Mouse (Mus musculus) midbrain, embryonic 13.5 days (tissue): ENCODE data around the gene Fbxo3. TPM values are rescaled to one million over a fixed set of nuclear protein-coding genes. Genes with fewer than 3 reads are reported as not detected.
"Not testable (repeated sequence)": the region's sequence is repeated elsewhere in the genome, so short reads cannot be mapped to it uniquely, and the experiment has no call there.

Experiments used
- ATAC-seq: fragments of 200-750 bp; cut with Nextera tagmentation; 2 replicates; pipeline ENCODE4 v1.8.0; 2017; ENCODE audit warnings: mild to moderate bottlenecking, moderate TSS enrichment, moderate library complexity
- H3K27ac ChIP-seq: fragments of 300-500 bp; sonication (generic); 2 replicates; pipeline ENCODE4 v1.5.1; 2015; ENCODE audit warnings: inconsistent platforms, mild to moderate bottlenecking, moderate library complexity
- H3K27me3 ChIP-seq: fragments of 300-500 bp; sonication (generic); 2 replicates; pipeline ENCODE4 v1.6.1; 2015; ENCODE audit warnings: mild to moderate bottlenecking, inconsistent platforms
- H3K36me3 ChIP-seq: fragments of 300-500 bp; sonication (generic); 2 replicates; pipeline ENCODE4 v1.6.1; 2015; ENCODE audit warnings: mild to moderate bottlenecking, inconsistent platforms
- H3K4me1 ChIP-seq: fragments of 300-500 bp; sonication (generic); replicated peaks from 2 replicates; pipeline ENCODE4 v1.6.1; 2015; ENCODE audit warnings: inconsistent platforms
- H3K4me2 ChIP-seq: fragments of 300-500 bp; sonication (generic); replicated peaks from 2 replicates; pipeline ENCODE4 v1.6.1; 2015; ENCODE audit warnings: moderate library complexity, mild to moderate bottlenecking, inconsistent platforms
- H3K4me3 ChIP-seq: fragments of 300-500 bp; sonication (generic); replicated peaks from 2 replicates; pipeline ENCODE4 v1.5.1; 2015; ENCODE audit warnings: mild to moderate bottlenecking, inconsistent platforms
- H3K9ac ChIP-seq: fragments of 300-500 bp; sonication (generic); replicated peaks from 2 replicates; pipeline ENCODE4 v1.6.1; 2015; ENCODE audit warnings: mild to moderate bottlenecking, inconsistent platforms
- H3K9me3 ChIP-seq: fragments of 300-500 bp; sonication (generic); 2 replicates; pipeline ENCODE4 v1.6.1; 2016; ENCODE audit warnings: mild to moderate bottlenecking, inconsistent platforms
- WGBS: fragments of 180-500 bp; shearing (Covaris S2); methylation state at CpG from one replicate; pipeline ENCODE4 v1.1.7; 2015; 5-methylcytosine and 5-hydroxymethylcytosine counted together
- polyA plus RNA-seq: library from polyadenylated mRNA; unstranded; fragments of >200 nt; fragmentation: Nextera tagmentation; extraction: Ambion mirVana; gene quantifications from 2 replicates; pipeline ENCODE4 v1.2.1, GENCODE M21; 2015

Fbxo3 gene
- polyA plus RNA-seq, 1 experiment from 2014 or later: 64.3 TPM

DNA sequence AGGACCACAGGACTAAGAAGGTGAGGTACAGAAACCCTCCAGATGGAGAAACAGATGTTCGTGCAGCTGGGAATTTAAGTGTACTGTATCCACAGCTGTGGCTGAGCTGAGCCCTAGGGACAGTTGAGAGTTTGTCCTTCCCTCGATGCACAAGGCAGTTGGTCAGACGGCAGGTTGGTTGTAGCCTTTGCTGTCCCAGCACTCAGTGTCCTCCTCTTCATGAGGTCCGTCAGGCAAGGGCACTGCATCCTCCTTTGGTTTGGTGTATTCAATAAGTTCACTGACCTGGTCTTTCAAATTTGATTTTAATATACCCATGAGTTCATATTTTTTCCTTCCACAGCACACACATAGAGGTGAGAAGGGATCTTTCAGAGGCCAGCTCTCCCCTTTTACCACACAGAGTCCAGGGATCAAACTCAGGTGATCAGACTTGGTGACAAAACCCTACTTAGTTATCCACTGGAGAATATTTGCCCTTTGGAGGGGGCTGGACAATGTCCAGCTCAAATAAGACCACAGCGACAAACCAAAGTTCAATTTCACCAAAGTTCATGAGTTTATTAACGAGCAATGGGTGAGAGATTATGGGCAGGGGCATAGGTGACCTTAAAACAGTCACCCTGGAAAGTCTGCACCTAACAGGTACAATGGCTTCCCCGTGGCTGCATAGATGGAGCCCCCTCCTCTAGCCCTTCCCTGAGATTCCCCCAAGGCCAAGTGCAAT is 19.6 kb upstream of the Fbxo3 start:
- Histone ChIP-seq H3K4me2 (no peak overlapping the region), H3K36me3 (no peaks in the 10 kb centered on the region), H3K9me3 (no peaks in the 10 kb centered on the region), H3K9ac (no peak overlapping the region), H3K4me3 (no peak overlapping the region), H3K4me1 (no peaks in the 10 kb centered on the region), H3K27me3 (no peaks in the 10 kb centered on the region; the same call in 1 of the 2 replicates), H3K27ac (no peak overlapping the region)
- 84% methylated on average over 7 of the region's 7 CpGs for WGBS
- no peak for ATAC-seq

DNA sequence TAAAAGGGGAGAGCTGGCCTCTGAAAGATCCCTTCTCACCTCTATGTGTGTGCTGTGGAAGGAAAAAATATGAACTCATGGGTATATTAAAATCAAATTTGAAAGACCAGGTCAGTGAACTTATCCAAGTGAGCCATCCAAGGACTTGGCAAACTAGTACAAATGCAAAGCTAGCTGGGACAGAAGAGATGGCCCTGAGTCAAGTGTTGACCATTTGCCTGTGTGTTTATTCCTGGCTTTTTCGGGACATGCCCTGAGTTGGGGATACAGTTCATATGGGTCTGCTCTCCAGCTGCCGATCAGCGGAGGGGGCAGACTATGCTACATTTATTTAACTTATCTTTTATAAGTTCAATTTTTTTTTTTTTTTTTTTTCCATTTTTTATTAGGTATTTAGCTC is 18.7 kb upstream of the Fbxo3 start:
- H3K27ac ChIP-seq, H3K4me1 ChIP-seq, H3K4me3 ChIP-seq, H3K4me2 ChIP-seq, H3K36me3 ChIP-seq, H3K9ac ChIP-seq, ATAC-seq, H3K9me3 ChIP-seq, H3K27me3 ChIP-seq: not testable (repeated sequence)
- WGBS: 89% methylated on average over 3 of the region's 3 CpGs

DNA sequence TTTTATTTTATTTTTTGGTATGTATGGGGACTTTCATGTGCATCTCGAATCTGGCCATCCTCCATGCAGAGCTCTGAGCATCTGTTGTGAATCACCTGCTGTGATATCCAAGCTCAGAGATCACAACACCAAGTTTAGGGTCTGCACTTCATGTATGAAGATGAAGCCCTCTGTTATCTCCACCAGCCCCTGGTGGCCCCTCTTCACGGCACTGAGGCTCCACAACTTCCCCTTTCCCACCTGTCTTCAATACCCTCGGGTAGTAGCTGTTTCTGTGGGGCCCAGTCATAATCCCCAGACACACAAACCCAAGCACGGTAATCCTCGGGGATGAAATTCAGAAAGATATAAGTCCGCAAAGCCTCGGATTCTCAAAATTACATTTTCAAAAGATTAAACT is 4.4 kb upstream of the Fbxo3 start:
- H3K4me2 ChIP-seq: no peak overlapping the region
- H3K4me1 ChIP-seq: 0 out of 2 replicates have a peak, but pooled peaks cover 3% of the 10 kb centered on the region
- H3K9me3 ChIP-seq: no peaks in the 10 kb centered on the region
- 83% methylated on average over 7 of the region's 7 CpGs for WGBS
- no peak overlapping the region for H3K4me3 ChIP-seq
- no peak for ATAC-seq
- no peaks in the 10 kb centered on the region for H3K36me3 ChIP-seq
- no peaks in the 10 kb centered on the region for H3K27me3 ChIP-seq
- no peak overlapping the region for H3K27ac ChIP-seq
- no peak overlapping the region for H3K9ac ChIP-seq

DNA sequence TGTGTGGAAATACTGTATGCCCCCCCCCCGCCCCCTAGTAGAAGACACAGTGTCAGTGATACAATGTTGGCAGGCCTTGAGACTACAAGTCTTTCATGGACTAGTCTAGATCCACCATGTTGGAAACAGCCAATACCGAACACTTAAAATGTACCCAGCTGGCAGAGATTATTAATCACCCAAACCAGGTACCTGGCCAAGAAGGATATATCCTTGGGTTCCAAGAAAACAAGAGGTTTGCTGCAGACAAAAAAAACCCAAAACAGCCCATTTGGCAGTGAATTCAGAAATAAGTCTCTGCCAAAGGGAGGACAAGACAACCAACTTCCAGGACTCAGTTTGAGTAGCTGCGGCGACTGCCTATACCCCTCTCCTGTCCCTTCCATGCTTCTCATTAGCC is 2.9 kb upstream of the Fbxo3 start:
- Histone ChIP-seq H3K4me2 (no peak overlapping the region), H3K4me3 (no peak overlapping the region), H3K36me3 (no peaks in the 10 kb centered on the region), H3K9me3 (no peaks in the 10 kb centered on the region), H3K27ac (no peak overlapping the region), H3K27me3 (no peaks in the 10 kb centered on the region), H3K9ac (no peak overlapping the region), H3K4me1 (peaks cover 17% of the 10 kb centered on the region)
- WGBS: 90% methylated on average over 4 of the region's 4 CpGs
- ATAC-seq: no peak

DNA sequence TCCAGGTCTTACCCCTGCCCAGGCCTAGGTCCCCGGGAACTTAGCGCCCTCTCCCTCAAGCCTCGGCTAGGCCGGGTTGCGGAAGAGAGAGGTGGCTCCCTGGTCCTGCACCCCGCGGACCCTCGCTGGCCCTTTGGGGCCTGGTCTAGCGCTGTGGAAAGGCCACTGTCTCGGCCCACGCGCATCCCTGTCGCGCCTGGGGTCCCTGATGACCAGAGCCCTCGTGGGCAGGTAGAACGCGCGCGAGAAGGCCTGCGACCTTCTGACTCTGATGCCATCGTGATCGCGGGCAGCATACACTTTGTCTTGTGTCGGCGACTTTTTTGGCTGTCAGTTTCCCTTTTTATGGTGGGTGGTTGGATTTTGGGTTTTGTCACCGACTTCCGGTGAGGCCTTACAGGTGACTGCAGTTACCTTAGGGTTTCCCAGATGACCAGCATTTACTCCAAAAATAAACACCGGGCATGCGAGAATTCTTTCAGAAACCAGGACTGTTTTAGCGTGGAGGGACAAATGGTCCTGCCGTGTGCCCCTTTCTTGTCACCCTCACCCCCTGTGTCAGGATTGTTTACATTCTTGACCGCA is 710 bp downstream of the Fbxo3 start, which contains the start of gene 4931422A03Rik:
Gene 4931422A03Rik (minus strand): TSS at position 223 of the 585 bp plus-strand sequence.
- Histone ChIP-seq H3K9me3 (no peaks in the 10 kb centered on the region), H3K27ac (peak within 1 kb of the TSS; percentile 56), H3K36me3 (peaks cover 7% of the 10 kb centered on the region; the same call in 1 of the 2 replicates), H3K27me3 (no peaks in the 10 kb centered on the region), H3K4me3 (peak within 1 kb of the TSS; percentile 84), H3K9ac (peak within 1 kb of the TSS; percentile 87), H3K4me2 (peak within 1 kb of the TSS; percentile 74), H3K4me1 (peaks cover 26% of the 10 kb centered on the region)
- peak; percentile 9; the same call in 1 of the 2 replicates for ATAC-seq
- 1% methylated on average over 32 of the region's 32 CpGs for WGBS

DNA sequence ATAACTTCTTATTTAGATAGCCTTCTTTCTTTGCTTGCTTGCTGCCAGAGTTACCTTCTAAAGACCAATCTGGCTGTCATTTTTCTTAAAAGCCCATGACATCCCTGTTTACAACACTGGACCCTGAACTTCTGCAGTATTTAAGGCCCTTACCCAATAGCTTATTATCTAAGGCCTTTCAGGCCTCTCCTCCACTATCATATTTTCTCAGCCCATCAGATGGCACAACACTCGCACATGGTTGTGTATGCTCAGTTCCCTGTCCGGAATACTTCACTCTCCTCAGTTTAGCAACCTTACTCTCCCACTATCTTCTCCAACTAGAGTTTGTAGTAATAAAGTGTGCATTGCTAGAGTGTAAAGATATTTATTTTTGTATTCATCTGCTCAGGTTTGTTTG is 1.6 kb downstream of the Fbxo3 start:
- WGBS: 83% methylated on average over 2 of the region's 2 CpGs
- Histone ChIP-seq H3K9me3 (no peaks in the 10 kb centered on the region), H3K4me1 (peaks cover 26% of the 10 kb centered on the region), H3K36me3 (peaks cover 11% of the 10 kb centered on the region), H3K27ac (no peak overlapping the region), H3K4me3 (peak overlapping the region; percentile 84), H3K27me3 (no peaks in the 10 kb centered on the region), H3K4me2 (peak overlapping the region; percentile 74), H3K9ac (peak overlapping the region; percentile 87; the same call in 1 of the 2 replicates)
- ATAC-seq: no peak

DNA sequence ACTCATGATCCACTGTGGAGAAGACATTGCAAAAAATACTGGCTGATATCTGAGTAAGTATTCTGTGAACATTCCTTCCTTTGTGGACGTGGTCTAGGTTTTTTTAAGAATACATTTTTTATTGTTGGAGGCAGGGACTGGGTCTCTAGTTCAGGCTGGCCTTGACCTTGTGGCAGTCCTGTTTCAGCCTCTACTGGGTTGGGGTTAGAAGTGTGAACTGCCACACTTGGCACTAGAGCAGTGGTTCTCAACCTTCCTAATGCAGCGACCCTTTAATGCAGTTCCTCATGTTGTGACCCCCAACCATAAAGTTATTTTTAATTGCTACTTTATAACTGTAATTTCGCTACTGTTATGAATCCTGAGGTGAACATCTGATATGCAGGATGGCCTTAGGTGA is 2.9 kb downstream of the Fbxo3 start:
- 87% methylated on average over 3 of the region's 3 CpGs for WGBS
- ATAC-seq: no peak

DNA sequence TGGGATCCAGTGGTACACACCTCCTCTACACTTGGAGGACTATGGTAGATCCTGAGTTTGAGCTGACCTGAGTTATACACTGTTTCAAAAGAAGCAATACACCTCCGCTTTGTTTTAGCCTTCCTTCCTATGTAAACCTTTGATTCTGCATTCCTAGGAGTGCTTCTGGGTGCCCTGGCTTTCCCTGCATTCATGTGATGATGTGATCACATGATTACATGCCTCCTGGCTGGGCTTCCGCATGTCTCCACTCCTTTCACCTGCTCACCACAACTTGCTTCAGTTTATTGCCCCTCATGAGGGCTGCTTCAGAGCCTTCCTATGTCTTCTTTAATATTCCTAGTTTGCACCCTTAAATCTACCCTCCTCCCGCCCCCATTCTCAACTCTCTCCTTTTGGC is 4.5 kb downstream of the Fbxo3 start:
- Histone ChIP-seq H3K4me1 (peaks cover 26% of the 10 kb centered on the region), H3K4me3 (no peak overlapping the region), H3K27me3 (no peaks in the 10 kb centered on the region), H3K36me3 (peaks cover 32% of the 10 kb centered on the region), H3K27ac (no peak overlapping the region), H3K9ac (no peak overlapping the region), H3K4me2 (no peak overlapping the region), H3K9me3 (no peaks in the 10 kb centered on the region)
- no peak for ATAC-seq
- 88% methylated on average over 3 of the region's 3 CpGs for WGBS

More for the DNA sequence above, 2.9 kb downstream of the Fbxo3 start:
- Histone ChIP-seq H3K4me3 (no peak overlapping the region), H3K9ac (no peak overlapping the region), H3K36me3 (peaks cover 18% of the 10 kb centered on the region), H3K27me3 (no peaks in the 10 kb centered on the region), H3K27ac (no peak overlapping the region), H3K9me3 (no peaks in the 10 kb centered on the region), H3K4me1 (peaks cover 26% of the 10 kb centered on the region), H3K4me2 (no peak overlapping the region)

DNA sequence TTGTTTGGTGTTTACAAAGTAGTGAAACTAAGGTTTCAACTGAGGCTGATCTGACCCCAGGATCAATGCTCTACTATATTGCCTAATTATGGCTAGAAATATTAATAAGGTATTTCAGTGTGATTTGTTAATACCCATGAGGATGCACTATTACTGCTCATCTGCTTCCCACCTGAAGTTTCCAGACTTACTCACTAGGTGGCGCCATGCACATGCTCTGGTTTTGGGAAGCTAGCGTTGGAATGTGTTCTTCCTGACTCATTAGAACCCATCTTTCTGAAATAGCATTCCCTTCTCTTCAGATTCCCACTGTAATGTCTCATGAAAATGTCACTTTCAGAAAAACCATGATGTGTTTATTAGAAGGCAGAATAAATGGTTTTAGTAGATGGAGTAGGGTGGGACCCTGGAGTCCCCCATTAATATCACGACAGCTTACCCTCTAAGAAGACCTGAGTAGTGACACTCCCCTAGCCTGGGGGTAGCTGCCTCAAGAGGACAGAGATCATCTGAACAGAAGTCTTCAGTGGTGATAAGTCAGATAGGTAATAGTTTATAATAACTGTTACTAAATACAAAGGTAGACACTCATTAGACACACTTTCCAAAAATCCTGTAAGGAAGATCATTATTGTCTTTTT is 7.4 kb downstream of the Fbxo3 start:
- Histone ChIP-seq H3K9me3 (no peaks in the 10 kb centered on the region), H3K4me3 (no peak overlapping the region), H3K36me3 (peaks cover 40% of the 10 kb centered on the region), H3K27ac (no peak overlapping the region), H3K27me3 (no peaks in the 10 kb centered on the region), H3K9ac (no peak overlapping the region), H3K4me2 (no peak overlapping the region), H3K4me1 (peaks cover 6% of the 10 kb centered on the region)
- ATAC-seq: peak; percentile 53; the same call in 1 of the 2 replicates
- 33% methylated on average over 3 of the region's 3 CpGs for WGBS

DNA sequence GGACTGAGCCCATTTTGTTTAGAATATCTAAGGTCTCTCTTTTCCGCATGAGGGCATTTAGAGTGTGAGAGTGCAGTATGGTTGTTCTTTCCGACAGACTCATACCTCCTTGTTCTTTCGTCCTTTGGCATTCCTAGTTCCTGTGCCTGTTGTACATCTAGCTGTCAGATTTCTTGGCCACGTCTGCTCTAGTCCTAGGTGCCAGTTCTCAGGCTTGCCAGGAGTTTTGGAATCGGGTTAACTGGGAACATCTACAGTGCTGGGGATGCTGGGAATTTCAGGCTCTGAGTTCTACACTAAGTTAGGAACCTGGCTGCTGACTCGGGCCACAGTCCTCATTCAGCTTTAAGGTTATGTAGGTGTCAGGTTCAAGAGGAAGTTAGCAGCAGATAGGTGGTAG is 8.1 kb downstream of the Fbxo3 start:
- no peak for ATAC-seq
- WGBS: 91% methylated on average over 6 of the region's 6 CpGs
- H3K4me3 ChIP-seq: no peak overlapping the region
- no peaks in the 10 kb centered on the region for H3K27me3 ChIP-seq
- no peak overlapping the region for H3K4me2 ChIP-seq
- no peak overlapping the region for H3K27ac ChIP-seq
- no peak overlapping the region for H3K9ac ChIP-seq
- peaks cover 42% of the 10 kb centered on the region for H3K36me3 ChIP-seq
- no peaks in the 10 kb centered on the region for H3K9me3 ChIP-seq
- 0 out of 2 replicates have a peak, but pooled peaks cover 1% of the 10 kb centered on the region for H3K4me1 ChIP-seq

DNA sequence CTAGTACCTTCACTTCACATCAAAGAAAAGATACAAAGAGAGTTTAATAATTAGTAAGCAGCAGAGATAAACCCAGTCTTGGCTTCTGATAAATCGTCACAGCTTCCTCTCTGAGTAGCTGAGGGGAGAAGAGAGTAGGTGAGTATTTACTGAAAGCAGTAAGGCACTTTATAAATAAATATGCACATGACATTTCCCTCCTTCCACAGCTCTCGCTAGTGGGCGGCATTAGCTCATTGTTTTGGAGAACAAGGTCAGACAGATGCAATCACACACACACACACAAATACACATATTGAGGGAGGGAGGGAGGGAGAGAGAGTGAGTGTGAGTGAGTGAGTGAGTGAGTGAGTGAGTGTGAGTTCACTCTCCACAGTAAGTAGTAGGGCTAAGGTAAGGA is 8.8 kb downstream of the Fbxo3 start:
- Histone ChIP-seq H3K4me3 (no peak overlapping the region), H3K4me1 (no peaks in the 10 kb centered on the region), H3K9me3 (no peaks in the 10 kb centered on the region), H3K36me3 (peaks cover 45% of the 10 kb centered on the region), H3K27ac (no peak overlapping the region), H3K9ac (no peak overlapping the region), H3K4me2 (no peak overlapping the region), H3K27me3 (no peaks in the 10 kb centered on the region)
- ATAC-seq: no peak
- WGBS: 63% methylated on average over 3 of the region's 3 CpGs

DNA sequence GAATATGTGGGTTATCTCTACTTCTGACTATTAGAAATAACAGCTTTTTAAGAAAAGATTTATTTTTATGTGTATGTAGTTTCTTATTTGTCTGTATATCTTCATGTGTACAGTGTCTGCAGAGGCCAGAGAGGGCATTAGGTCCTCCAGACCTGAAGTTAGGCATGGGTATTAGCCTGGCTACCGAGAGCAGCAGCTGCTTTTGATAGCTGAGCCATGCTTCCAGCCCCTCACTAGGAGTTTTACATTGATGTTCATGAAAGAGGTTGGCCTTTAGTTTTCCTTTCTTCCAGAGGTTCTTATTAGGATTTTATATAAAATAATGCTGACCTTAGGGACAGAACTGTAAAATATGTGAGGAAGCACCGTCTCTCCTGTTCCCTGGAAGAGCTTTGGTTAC is 10.7 kb downstream of the Fbxo3 start:
- Histone ChIP-seq H3K36me3 (peaks cover 38% of the 10 kb centered on the region), H3K4me1 (no peaks in the 10 kb centered on the region), H3K9me3 (no peaks in the 10 kb centered on the region), H3K27me3 (no peaks in the 10 kb centered on the region), H3K4me2 (no peak overlapping the region), H3K27ac (no peak overlapping the region), H3K4me3 (no peak overlapping the region), H3K9ac (no peak overlapping the region)
- ATAC-seq: no peak
- WGBS: 57% methylated on average over 2 of the region's 2 CpGs
